Mouse (Mus musculus) embryonic fibroblast, embryonic 13.5 days (primary cell): ENCODE data around the gene Kcnh5.

Experiments used
- CTCF ChIP-seq: IDR thresholded peaks from 2 replicates; pipeline ENCODE4 v1.5.1; 2011; ENCODE audit warnings: mild to moderate bottlenecking, control low read depth, low read length, moderate library complexity, borderline replicate concordance; ENCODE audit not compliant: insufficient read depth
- POLR2A ChIP-seq: IDR thresholded peaks from 2 replicates; pipeline ENCODE4 v1.6.1; 2011; ENCODE audit warnings: low read depth, mild to moderate bottlenecking, control low read depth, low read length, moderate library complexity

- TF ChIP-seq CTCF (no peak), POLR2A (no peak)
Observed at GRCm38 (mm10) chr12:75053731-75054130, 123.4 kb downstream of the Kcnh5 start.
